Mouse (Mus musculus): ENCODE measurements around the gene Sema7a. TPM values are rescaled to one million over a fixed set of nuclear protein-coding genes. Genes with fewer than 3 reads are reported as not detected.

The Sema7a gene
- polyA plus RNA-seq, 1 experiment, result 37.9 TPM

DNA sequence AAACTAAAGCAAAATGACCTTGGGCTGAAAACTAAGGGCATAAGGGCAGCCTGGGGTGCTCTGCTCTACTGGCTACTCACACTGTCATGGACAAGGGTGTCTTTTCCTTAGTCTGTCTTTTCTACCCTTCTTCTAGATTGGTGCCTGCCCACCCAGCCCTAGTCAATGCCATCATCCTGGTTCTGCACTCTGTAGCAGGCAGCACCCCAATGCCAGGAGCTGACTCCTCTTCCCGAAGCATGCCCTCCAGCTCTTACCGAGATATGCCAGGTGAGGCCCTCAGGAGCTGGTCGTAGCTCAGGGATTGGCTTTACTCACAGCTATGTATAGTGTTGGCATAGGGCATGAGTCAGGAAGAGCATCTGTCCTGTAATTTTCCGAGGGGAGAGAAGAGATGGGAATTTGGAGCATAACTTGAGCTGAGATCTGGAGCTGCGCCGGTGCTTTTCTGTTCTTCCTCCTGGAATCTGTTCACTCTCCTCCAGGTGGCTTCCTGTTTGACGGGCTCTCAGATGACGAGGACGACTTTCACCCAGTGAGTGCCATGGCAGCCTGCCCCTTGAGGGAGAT lies 18.3 kb upstream of the Sema7a start:
- DNase-seq (ENCODE audit: low read depth), result no peak
- TF ChIP-seq CTCF (IDR thresholded peaks at IDR 0.05; ENCODE audit: borderline replicate concordance, extremely low read depth, insufficient read depth, insufficient read length) (no peak), POLR2A (IDR thresholded peaks at IDR 0.05; ENCODE audit: borderline replicate concordance, extremely low read depth, insufficient read depth, insufficient read length, poor library complexity, severe bottlenecking) (no peak)

GRCm38 (mm10) chr9:57922381-57922780 lies 17.5 kb upstream of the Sema7a start:
- TF ChIP-seq CTCF (IDR thresholded peaks at IDR 0.05; ENCODE audit: borderline replicate concordance, extremely low read depth, insufficient read depth, insufficient read length) (no peak), POLR2A (IDR thresholded peaks at IDR 0.05; ENCODE audit: borderline replicate concordance, extremely low read depth, insufficient read depth, insufficient read length, poor library complexity, severe bottlenecking) (no peak)
- no peak for DNase-seq (ENCODE audit: low read depth)

DNA sequence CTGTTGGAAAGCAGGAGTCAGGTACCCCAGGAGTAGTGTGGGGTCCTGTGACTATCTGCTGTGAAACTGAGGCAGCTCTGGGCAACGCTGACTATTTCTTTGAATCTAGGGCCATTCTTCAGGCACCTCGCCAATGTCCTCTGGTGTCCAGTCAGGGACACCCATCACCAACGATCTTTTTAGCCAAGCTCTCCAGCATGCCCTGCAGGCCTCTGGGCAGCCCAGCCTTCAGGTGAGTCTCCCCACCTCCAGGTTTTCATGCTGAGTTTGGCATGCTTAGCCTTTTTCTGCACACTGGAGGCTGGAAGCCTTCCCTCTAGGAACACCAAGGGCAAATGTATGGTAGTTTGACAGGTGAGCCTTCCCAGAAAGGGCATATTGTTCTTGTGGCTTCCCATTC lies 16.9 kb upstream of the Sema7a start:
- TF ChIP-seq POLR2A (IDR thresholded peaks at IDR 0.05; ENCODE audit: borderline replicate concordance, extremely low read depth, insufficient read depth, insufficient read length, poor library complexity, severe bottlenecking) (no peak), CTCF (IDR thresholded peaks at IDR 0.05; ENCODE audit: borderline replicate concordance, extremely low read depth, insufficient read depth, insufficient read length) (no peak)
- no peak for DNase-seq (ENCODE audit: low read depth)

- no peak for DNase-seq (ENCODE audit: low read depth)
- TF ChIP-seq CTCF (IDR thresholded peaks at IDR 0.05; ENCODE audit: borderline replicate concordance, extremely low read depth, insufficient read depth, insufficient read length), result no peak
- no peak for TF ChIP-seq POLR2A (IDR thresholded peaks at IDR 0.05; ENCODE audit: borderline replicate concordance, extremely low read depth, insufficient read depth, insufficient read length, poor library complexity, severe bottlenecking)
Observed at GRCm38 (mm10) chr9:57931166-57931767, 8.6 kb upstream of the Sema7a start.

DNA sequence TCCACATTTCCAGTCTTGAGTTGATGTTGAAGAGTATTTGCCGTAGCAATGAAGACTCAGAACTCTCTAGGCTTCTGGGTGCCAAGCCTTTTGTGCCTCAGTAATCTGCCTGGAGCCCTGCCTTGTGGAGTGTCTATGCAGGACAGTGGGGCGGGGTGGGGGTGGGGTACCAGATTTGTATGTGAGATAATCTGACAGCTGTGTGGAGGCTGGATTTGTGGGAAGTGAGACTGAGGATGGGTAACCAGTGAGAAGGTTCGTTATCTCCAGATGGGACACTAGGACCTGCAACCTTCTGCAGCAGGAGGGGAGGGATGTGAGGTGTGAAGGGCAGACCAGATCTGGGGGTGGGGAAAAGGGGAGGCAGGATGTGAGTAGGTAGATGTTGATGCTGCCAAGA lies 7.7 kb upstream of the Sema7a start:
- TF ChIP-seq POLR2A (IDR thresholded peaks at IDR 0.05; ENCODE audit: borderline replicate concordance, extremely low read depth, insufficient read depth, insufficient read length, poor library complexity, severe bottlenecking) (no peak), CTCF (IDR thresholded peaks at IDR 0.05; ENCODE audit: borderline replicate concordance, extremely low read depth, insufficient read depth, insufficient read length) (no peak)
- DNase-seq (ENCODE audit: low read depth), result no peak

DNA sequence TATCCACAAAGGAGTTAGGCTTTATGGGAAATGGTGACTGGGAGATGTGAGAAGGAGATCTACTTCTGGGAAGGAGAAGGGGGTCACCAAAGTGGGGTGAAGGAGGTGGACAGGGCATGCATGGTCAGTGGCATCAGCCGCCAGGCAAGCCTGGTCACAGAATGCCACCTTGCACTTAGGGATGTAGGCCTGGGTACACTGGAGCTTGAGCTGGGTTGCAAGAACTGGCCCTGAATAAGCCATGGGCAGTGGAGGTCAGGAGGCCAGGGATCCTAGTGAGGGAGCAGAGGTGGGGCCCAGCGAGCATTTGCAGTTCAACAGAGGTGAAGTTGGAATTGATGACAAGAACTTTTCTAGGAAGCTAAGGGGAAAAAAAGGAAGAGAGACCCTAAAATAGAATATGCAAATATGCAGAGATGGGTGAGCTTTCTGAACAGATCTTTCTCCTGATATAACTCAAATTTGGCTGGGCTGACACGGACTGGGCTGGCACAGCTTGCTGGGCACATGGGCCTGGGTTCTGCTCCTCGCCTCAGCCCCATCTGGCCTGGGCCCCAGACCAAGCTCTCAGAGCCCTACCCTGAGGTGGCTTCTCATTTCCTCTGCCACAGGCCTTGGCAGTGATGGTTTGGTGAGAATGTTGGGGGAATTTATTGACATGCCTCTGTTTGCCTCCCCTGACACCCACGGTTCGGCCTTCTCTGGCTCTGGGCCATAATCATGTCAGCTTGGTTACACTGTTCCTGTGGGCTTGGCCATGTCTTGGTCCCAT lies 6.9 kb upstream of the Sema7a start:
- TF ChIP-seq CTCF (IDR thresholded peaks at IDR 0.05; ENCODE audit: borderline replicate concordance, extremely low read depth, insufficient read depth, insufficient read length) (no peak), POLR2A (IDR thresholded peaks at IDR 0.05; ENCODE audit: borderline replicate concordance, extremely low read depth, insufficient read depth, insufficient read length, poor library complexity, severe bottlenecking) (no peak)
- no peak for DNase-seq (ENCODE audit: low read depth)

DNA sequence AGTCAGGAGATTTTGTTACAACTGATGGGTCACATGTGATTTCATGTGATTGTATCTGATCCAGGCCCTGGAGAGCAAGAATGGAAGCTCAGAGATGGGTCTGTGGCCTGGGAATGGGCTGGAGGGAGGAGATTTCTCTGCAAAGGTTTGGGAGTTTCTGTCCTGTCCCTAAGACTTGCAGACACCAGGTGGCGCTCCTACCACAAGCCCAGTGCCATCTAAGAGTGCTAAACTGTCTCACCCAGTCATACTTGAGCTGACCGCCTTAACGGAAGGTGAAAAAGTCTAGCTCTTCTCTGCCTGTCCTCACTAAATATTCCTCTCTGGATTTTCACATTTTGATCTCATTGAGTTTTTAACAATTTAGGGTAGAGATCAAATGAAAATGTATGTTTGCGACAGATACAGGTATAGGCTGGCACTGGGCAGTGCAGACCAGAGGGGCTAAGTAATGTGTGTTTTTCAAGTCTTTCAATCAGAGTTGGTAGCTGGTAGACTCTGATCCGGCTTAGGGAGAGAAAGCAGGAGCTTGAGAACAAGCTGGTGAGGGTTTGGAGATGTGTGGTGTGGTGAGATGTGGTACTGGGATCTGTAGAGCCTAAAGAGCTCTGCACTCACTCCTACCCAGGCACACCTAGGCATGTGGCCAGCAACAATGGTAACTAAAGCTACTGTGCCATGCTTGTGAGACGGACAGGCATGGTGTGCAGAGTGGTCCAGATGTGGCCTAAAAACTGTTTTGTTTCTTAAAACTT lies 4.1 kb upstream of the Sema7a start:
- TF ChIP-seq POLR2A (IDR thresholded peaks at IDR 0.05; ENCODE audit: borderline replicate concordance, extremely low read depth, insufficient read depth, insufficient read length, poor library complexity, severe bottlenecking) (no peak), CTCF (IDR thresholded peaks at IDR 0.05; ENCODE audit: borderline replicate concordance, extremely low read depth, insufficient read depth, insufficient read length) (peak; percentile 89)

GRCm38 (mm10) chr9:57937171-57937570 lies 2.7 kb upstream of the Sema7a start:
- TF ChIP-seq POLR2A (IDR thresholded peaks at IDR 0.05; ENCODE audit: borderline replicate concordance, extremely low read depth, insufficient read depth, insufficient read length, poor library complexity, severe bottlenecking), result no peak
- TF ChIP-seq CTCF (IDR thresholded peaks at IDR 0.05; ENCODE audit: borderline replicate concordance, extremely low read depth, insufficient read depth, insufficient read length), result no peak
- no peak for DNase-seq (ENCODE audit: low read depth)

More for the DNA sequence above, 4.1 kb upstream of the Sema7a start:
- DNase-seq (ENCODE audit: low read depth), result peak; percentile 93

GRCm38 (mm10) chr9:57937651-57938050 lies 2.3 kb upstream of the Sema7a start:
- DNase-seq (ENCODE audit: low read depth), result peak; percentile 56

DNA sequence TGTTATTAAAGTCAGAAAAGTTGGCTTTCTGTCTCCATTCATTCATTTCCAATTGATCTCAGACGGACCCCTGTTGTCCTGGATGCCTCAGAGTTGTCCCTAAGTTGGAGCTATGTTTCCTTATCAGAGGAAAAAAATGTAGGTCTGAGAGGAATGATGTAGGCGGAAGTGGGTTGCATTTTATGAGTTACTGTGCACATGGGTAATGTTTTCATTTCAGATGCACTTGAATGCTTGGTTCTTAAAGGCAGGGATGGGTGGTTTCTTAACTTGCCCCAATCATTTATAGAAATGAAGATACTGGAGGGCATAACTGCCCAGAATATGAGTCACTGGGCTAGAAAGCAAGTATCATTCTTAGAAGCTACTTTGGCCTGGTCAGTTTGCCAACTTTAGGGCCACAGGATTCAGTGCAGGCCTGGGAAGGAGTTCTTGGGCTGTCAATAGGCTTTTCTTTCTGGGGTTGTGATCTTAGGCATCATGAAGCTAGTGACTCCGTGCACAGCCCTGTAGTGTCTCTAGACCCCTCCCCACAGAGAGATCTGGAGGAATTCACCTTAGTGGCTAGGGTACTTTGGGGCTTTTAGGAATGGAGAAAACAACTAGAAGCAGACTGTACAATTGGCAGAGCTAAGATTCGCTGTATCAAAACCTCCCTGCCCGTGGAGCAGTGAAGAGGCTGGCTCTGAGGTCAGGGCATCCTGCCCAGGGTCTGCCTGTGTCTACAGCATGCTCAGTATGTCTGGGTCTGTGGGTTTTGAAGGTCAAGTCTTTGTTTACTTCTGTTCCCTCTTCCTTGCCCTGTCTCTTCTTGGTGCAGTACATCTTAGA lies 1.5 kb upstream of the Sema7a start:
- no peak for DNase-seq (ENCODE audit: low read depth)
- TF ChIP-seq CTCF (IDR thresholded peaks at IDR 0.05; ENCODE audit: borderline replicate concordance, extremely low read depth, insufficient read depth, insufficient read length) (no peak), POLR2A (IDR thresholded peaks at IDR 0.05; ENCODE audit: borderline replicate concordance, extremely low read depth, insufficient read depth, insufficient read length, poor library complexity, severe bottlenecking) (no peak)

More at GRCm38 (mm10) chr9:57937651-57938050, 2.3 kb upstream of the Sema7a start:
- TF ChIP-seq CTCF (IDR thresholded peaks at IDR 0.05; ENCODE audit: borderline replicate concordance, extremely low read depth, insufficient read depth, insufficient read length) (no peak), POLR2A (IDR thresholded peaks at IDR 0.05; ENCODE audit: borderline replicate concordance, extremely low read depth, insufficient read depth, insufficient read length, poor library complexity, severe bottlenecking) (no peak)

All from brain, embryonic 14.5 days (tissue).